Mouse (Mus musculus) layer of hippocampus, adult 11-12 months (tissue): Measurements from ENCODE around the gene Tgm2.

ENCODE experiments used
- DNase-seq: peaks from one replicate; pipeline ENCODE4 v3.0.0; 2022; ENCODE audit warnings: low spot score

Tgm2 gene

GRCm38 (mm10) chr2:158067260-158067824 lies 78.9 kb downstream of the Tgm2 start:
- DNase-seq: no peak

GRCm38 (mm10) chr2:158066456-158066855 lies 79.8 kb downstream of the Tgm2 start:
- no peak for DNase-seq
